Mouse (Mus musculus) kidney, adult 2 months (tissue): Measurements from ENCODE around the gene Atl3.

ENCODE experiments used
- CTCF ChIP-seq: fragments of 200-500 bp; conservative IDR thresholded peaks from 2 replicates; pipeline ENCODE4 v1.5.1; 2011; ENCODE audit warnings: low read depth, mild to moderate bottlenecking, control low read depth, low read length, moderate library complexity, mixed read lengths; ENCODE audit not compliant: insufficient read depth, insufficient read length
- POLR2A ChIP-seq: fragments of 200-500 bp; IDR thresholded peaks from one replicate; pipeline ENCODE4 v1.6.1; 2011; ENCODE audit warnings: low read depth, low read length, control low read depth

DNA sequence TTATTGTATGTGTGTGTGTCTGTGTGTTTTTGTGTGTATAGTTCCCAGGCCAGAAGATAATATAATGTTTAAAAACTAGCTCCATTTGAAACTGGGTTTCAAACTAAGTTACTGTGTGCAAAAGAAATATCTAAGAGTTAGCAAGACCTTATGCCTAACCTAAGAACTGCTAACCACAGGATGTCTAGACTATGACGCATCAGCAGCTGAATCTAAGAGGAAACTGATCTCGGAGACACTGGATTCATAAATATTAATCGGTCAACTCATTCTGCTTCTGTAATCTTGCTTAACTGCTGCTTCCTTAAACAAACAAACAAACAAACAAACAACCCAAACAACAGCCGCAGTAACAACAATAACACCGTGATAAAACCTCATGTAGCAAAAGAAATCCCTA is 75.8 kb downstream of the Atl3 start:
- TF ChIP-seq POLR2A (no peak), CTCF (no peak)
